ENCODE assay signal across 11 mouse cellular contexts in genomic region chr7:135495303-135495702, GRCm38 (mm10). TPM values are rescaled to one million over a fixed set of nuclear protein-coding genes. Genes with fewer than 3 reads are reported as not detected.
DNase-seq lines count a peak whose midpoint lies in the region; ATAC-seq and TF ChIP-seq lines count a peak whose summit lies in the region.
"Had no signal": no experiment of that assay in that cellular context is flagged by ENCODE, and none has a peak within 500 bp of the region (broad histone marks: within the 10 kb centered on the region; RNA-seq: fewer than 3 reads in every experiment).

No protein-coding gene starts in this region.

- peak; percentile 55; the same call in 1 of the 2 replicates for TF ChIP-seq CTCF in small intestine, adult 2 months (IDR thresholded peaks at IDR 0.05; ENCODE audit: extremely low read depth, insufficient read length, insufficient replicate concordance, low read depth, low read length)

- 38% methylated on average over 3 of the region's 3 CpGs for WGBS in small intestine, adult 2 months

- TF ChIP-seq POLR2A in small intestine, adult 2 months (IDR thresholded peaks at IDR 0.05; ENCODE audit: low read depth, low read length) = no peak

- no peaks in the 10 kb centered on the region for H3K36me3 ChIP-seq in small intestine, adult 2 months (ENCODE audit: control insufficient read depth, insufficient read depth, low read length)
- H3K36me3 ChIP-seq: heart, embryonic 15.5 days; stomach, embryonic 15.5 days had no signal

- DNase-seq in frontal cortex, postnatal 14 days (ENCODE audit: low spot score in 2 of 2) = no peak
- peak; percentile 2 for DNase-seq in lung, postnatal 36 days
- no peak for DNase-seq in lung, postnatal 10 days
- peak; percentile 24 to 57 for DNase-seq in cerebellum, postnatal 25 days
- no peak for DNase-seq in right cerebral cortex, postnatal 4 days
- no peak for DNase-seq in neural tube, embryonic 10.5 days (ENCODE audit: extremely low spot score, low spot score)

- no peaks in the 10 kb centered on the region; the same call in 1 of the 2 replicates for H3K4me1 ChIP-seq in small intestine, adult 2 months (ENCODE audit: control insufficient read depth, insufficient read depth, insufficient read length, low read length)
- H3K4me1 ChIP-seq: heart, embryonic 15.5 days; stomach, embryonic 15.5 days had no signal

- H3K27me3 ChIP-seq in small intestine, adult 2 months (ENCODE audit: control insufficient read depth, insufficient read depth, low read length) = no peaks in the 10 kb centered on the region
- H3K27me3 ChIP-seq: heart, embryonic 15.5 days; stomach, embryonic 15.5 days had no signal

- no peak overlapping the region for H3K4me3 ChIP-seq in small intestine, adult 2 months (ENCODE audit: low read depth, low read length)
- H3K4me3 ChIP-seq: heart, embryonic 15.5 days; myocyte; stomach, embryonic 15.5 days had no signal

- H3K27ac ChIP-seq in small intestine, adult 2 months (ENCODE audit: insufficient read depth, low read depth, low read length) = no peak overlapping the region
- H3K27ac ChIP-seq: heart, embryonic 15.5 days; stomach, embryonic 15.5 days had no signal

- ATAC-seq in frontal cortex, adult (ENCODE audit: low TSS enrichment) = peak; percentile 50; the same call in 1 of the 2 replicates

RNA-seq across cellular contexts. Expression of gene Clrn3, which starts 33.2 kb away (rescaled TPM):
- polyA plus RNA-seq in small intestine, adult 2 months (2012; rRNA removed) = 13.8 and 41.7 TPM in 2 replicates
- polyA plus RNA-seq: heart, embryonic 15.5 days; myocyte had no signal

RNA-seq across cellular contexts. Expression of gene Ptpre, which starts 42.0 kb away (rescaled TPM):
- 4.3 and 17.0 TPM in 2 replicates for polyA plus RNA-seq in small intestine, adult 2 months (2012; rRNA removed)

Comparison
In these comparisons a context has a peak if more than half of its experiments do, and no peak if none do; other contexts are left out.
1. DNase-seq: peak in lung, postnatal 36 days (single experiment) and cerebellum, postnatal 25 days (2 of 2); none in frontal cortex, postnatal 14 days (0 of 2), lung, postnatal 10 days (single experiment), right cerebral cortex, postnatal 4 days (single experiment) and neural tube, embryonic 10.5 days (single experiment).